Mouse (Mus musculus): ENCODE data around the gene Hs3st3b1.

Hs3st3b1 gene

DNA sequence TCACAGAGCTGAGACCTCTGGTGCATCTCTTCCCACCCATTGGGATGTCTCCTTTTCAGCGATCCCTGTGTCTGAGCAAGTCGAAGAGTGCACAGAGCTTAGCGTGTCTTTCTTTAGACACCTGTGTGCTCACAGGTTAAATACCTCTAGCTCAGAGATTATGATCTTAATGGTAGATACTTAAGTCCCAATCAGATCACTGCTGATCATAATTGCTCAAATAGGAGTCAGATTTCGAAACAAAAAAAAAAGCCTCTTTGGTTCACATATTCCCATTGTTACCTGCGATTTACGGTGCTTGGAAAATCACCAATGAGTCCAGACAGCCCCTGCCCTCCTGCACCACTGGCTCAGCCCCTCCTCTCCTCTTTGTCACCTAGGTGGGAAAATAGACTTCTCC, 28.5 kb downstream of the Hs3st3b1 start:
- in situ Hi-C loops (cut with MboI, MseI), result no loop called here

DNA sequence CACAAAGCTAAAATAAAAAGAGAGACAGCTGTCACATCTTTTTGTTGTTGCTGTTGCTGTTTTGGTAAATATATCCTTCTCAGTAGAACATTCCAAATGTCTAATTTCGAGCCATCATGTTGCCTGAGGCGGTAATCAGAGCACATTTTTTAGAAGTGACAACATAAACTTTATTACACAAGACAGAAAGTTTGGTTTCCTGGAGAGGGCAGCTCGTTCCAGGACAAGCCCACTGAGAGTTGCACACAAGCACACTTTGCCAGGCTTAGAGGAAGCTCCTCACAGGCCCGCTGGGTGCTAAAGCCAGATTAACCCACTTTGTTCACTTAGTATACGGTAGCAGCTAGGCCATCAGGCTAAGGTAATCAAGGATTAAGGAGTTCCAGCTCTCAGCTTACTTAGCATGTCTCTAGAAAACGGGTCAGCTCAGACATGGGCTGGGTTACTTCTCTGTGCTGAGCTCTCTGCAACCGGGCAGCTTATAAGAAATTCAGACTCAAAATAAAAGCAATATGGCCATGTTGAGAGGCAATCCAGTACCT, 30.5 kb downstream of the Hs3st3b1 start:
- in situ Hi-C loops (cut with MboI, MseI), result no loop called here

DNA sequence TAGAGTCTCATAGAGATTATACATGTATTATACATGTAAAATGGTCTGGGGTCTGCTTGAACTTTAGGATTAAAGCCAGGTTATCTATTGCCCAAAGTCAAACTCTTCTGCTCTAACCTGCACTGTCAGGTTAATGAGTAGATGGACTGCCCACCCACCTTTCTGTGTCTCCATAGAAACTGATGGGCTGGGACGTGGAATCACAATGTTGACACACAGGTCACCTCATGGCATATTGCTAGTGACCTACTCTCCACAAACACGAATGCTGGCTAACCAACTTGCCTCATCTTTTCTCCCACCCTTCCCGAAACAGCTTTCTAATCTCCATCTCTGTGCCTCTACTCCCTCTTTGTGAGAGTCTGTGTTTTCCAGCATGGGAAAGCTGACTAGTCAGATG, 38.7 kb downstream of the Hs3st3b1 start:
- in situ Hi-C loops (cut with MboI, MseI), result no loop called here

- in situ Hi-C loops (cut with MboI, MseI), result no loop called here
Observed at GRCm38 (mm10) chr11:63880296-63880695, 41.8 kb downstream of the Hs3st3b1 start.

DNA sequence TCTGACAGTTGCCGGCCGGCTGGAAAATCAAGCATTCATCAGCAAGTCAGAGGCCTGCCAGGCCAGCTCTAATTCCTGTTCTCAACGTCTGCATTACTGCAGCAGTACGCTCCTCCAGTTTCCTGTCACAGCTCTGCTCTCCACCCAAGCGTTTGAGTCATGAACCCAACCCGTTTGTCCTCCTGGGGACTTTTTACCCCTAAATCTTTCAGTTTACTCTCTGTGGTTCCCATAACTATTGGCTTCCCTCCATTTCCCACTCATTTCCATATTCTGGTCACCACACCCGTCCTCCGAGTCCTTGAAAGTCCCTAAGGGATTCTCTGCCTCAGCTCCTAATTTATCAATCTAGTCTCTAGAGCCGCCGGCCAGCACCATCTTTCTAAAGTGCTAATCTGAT, 42.8 kb downstream of the Hs3st3b1 start:
- in situ Hi-C loops (cut with MboI, MseI), result no loop called here

GRCm38 (mm10) chr11:63878616-63879015, 43.5 kb downstream of the Hs3st3b1 start:
- in situ Hi-C loops (cut with MboI, MseI), result no loop called here

GRCm38 (mm10) chr11:63862746-63863145, 59.3 kb downstream of the Hs3st3b1 start:
- in situ Hi-C loops (cut with MboI, MseI), result no loop called here

DNA sequence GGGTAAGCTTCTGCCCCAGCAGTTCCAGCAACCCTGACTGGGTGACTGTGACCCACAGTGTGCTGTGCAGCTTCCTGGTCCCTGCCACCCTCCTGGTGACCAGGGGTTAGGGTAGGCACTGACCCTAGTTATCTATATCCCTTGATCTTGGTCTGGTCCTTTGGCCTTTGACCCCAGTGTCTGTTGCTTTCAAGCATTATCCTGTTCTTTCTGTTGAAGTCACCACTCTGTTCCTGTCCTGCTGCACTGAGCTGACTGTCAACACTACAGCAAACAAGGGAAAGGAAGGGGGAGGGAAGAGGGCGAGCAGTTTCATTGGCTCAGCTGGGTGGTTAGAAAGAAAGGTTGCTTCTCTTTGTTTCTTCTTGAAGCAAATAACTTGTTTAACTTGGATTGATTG, 60.1 kb downstream of the Hs3st3b1 start:
- in situ Hi-C loops (cut with MboI, MseI), result no loop called here

GRCm38 (mm10) chr11:63851041-63851730, 70.9 kb downstream of the Hs3st3b1 start:
- in situ Hi-C loops (cut with MboI, MseI), result no loop called here

- in situ Hi-C loops (cut with MboI, MseI), result no loop called here
Observed at GRCm38 (mm10) chr11:63850261-63850660, 71.8 kb downstream of the Hs3st3b1 start.

DNA sequence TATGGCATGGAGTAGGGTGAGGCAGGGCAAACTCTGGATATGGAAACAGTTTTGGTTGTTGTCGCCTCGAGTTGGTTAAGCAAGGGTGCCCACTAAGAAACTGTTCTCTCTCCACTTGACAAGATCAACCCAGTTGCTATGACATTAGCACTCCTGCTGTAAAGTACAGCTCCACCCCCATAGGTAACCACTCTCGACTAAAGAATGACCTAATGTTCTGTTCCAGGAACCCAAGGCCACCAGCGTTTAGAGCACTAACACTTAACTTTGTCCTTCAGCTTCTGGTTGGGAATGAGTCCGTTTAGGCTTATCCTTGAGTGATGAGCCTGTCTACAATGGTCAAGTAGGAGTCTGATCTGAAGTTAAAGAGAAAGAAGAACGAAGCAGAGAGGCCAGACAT, 76.7 kb downstream of the Hs3st3b1 start:
- in situ Hi-C loops (cut with MboI, MseI), result no loop called here

- in situ Hi-C loops (cut with MboI, MseI), result no loop called here
Observed at GRCm38 (mm10) chr11:63844701-63845100, 77.4 kb downstream of the Hs3st3b1 start.

GRCm38 (mm10) chr11:63837526-63837925, 84.6 kb downstream of the Hs3st3b1 start:
- in situ Hi-C loops (cut with MboI, MseI), result no loop called here
